Mouse (Mus musculus): ENCODE data around the gene Hoxd9.

Hoxd9 gene

GRCm38 (mm10) chr2:74668370-74669229 is 28.9 kb upstream of the Hoxd9 start:
- no peak for DNase-seq (ENCODE audit: inconsistent ontology term)

DNA sequence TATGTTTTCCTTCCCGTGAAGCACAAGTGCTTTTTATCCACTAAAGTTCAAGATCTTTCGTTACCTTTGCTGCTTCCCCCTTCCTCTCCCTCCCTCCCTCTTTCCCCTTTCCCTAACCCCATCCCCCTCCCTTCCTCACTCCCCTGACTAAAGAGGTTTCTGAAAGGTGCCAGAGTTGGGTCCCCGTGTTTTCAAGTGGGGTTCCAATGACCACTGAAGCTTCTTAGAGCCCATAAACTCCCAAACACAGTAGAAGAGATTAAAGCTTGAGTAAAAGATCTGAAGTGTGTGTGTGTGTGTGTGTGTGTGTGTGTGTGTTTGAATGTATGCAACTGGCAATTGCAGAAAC is 28.3 kb upstream of the Hoxd9 start:
- no peak for DNase-seq (ENCODE audit: inconsistent ontology term)

GRCm38 (mm10) chr2:74669650-74670235 is 27.8 kb upstream of the Hoxd9 start:
- DNase-seq (ENCODE audit: inconsistent ontology term), result no peak

DNA sequence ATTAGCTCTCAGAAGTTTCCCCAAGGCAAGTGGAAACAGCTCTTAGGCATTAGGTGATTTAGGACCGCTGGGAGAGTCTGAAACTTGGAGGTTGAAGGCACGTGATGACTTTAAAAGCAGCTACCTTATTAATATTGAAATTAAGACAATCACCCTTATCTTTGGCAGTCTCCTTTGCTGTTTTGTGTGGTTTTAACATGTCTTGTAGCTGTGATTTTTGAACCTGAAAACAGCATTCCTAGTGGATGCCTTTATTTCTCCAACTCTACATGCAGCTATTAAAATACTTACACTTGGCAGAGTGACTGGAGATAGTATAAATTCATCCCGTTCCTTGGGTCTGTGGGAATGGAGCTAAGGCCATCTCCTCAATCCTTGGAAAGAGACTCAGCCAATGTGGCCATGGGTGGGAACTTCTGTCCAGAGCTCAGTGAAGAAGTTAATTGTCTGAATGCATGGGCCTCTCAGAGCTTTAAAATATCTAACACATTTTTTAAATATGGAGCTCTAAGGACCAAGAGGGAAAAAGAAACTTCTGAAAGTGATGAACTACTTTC is 26.8 kb upstream of the Hoxd9 start:
- no peak for DNase-seq (ENCODE audit: inconsistent ontology term)

DNA sequence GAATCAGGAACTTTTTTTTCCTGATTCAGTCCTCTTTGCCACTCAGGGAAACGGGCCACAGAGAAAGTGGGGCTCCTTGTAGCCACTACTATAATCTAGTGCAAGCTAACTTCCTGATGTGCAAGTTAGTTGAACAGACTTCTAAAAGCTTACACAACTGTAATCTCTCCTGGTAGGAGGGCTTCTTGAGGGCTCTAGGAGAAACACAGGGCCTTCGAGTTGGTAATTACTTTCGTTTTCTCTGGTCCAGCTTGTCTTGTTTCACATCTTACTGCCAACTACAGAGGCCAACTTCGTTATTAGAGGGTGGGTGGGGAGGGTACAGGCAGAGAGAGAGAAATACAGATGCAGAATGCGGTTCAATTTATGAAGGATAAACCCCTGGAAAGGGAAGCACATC is 25.7 kb upstream of the Hoxd9 start:
- no peak for DNase-seq (ENCODE audit: inconsistent ontology term)

DNA sequence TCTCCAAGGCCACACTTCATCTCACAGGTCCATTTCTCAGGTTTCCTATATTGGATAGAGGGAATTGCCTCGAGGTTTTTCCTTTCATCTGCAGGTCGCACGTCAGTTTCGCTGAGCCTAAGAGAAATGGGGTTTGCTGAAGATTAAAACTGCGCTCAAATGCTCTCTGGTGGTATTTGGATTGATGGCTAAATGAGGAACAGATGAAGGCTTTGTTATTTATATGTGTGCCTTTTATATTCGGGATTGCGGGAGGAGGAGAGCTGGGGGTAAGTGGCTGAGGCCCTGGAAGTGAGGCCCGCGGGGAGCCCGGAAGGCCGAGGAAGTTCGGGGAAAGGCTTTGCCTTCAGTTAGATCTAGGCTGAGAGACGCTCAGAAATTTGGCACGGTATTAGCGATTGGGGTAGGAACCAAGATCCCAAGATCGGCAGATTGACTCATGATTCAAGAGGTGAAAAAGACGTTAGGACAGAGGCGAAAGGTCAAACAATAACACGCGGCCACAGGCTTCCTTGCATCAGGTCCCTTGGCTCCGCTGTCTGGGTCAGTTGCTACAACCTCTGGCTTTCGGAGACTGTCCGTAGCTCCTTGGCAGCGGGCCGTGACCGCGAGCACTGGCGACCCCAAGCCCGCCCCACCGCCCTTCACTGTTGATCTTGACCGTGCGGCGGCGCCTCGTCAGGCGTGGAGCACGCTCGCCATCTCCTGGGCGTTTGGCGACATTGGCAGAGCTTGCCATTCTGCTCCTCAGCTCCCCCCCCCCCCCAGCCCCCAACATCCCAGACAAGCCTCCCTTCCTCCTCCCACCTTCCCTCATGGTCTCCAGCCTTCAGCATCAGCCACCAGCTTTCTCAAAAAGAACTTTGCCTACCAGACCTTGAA is 24.8 kb upstream of the Hoxd9 start:
- no peak for DNase-seq (ENCODE audit: inconsistent ontology term)

GRCm38 (mm10) chr2:74673835-74674425 is 23.6 kb upstream of the Hoxd9 start:
- DNase-seq (ENCODE audit: inconsistent ontology term), result no peak

DNA sequence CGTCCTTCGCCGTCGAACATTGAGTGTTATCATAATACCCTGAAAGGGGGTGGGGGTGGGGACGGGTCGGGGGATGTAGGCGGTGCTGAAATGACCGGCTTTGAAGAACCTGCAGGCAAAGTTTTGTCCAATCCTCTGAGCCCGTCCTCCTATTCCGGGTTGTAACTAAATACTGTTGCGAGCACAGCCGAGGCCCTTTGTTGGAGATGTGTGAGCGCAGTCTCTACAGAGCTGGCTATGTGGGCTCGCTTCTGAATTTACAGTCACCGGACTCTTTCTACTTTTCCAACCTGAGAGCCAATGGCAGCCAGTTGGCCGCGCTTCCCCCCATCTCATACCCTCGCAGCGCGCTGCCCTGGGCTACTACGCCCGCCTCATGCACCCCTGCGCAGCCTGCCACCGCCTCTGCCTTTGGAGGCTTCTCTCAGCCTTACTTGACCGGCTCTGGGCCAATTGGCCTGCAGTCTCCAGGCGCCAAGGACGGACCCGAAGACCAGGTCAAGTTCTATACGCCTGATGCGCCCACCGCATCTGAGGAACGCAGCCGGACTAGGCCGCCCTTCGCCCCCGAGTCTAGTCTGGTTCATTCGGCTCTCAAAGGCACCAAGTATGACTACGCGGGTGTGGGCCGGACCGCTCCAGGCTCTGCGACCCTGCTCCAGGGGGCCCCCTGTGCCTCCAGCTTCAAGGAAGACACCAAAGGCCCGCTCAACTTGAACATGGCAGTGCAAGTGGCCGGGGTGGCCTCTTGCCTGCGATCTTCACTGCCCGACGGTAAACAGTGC is 22.5 kb upstream of the Hoxd9 start, which contains the start of gene Hoxd12:
Gene Hoxd12, plus strand, starts transcription at position 133 of the 785 bp plus-strand sequence.
- no peak for DNase-seq (ENCODE audit: inconsistent ontology term)

DNA sequence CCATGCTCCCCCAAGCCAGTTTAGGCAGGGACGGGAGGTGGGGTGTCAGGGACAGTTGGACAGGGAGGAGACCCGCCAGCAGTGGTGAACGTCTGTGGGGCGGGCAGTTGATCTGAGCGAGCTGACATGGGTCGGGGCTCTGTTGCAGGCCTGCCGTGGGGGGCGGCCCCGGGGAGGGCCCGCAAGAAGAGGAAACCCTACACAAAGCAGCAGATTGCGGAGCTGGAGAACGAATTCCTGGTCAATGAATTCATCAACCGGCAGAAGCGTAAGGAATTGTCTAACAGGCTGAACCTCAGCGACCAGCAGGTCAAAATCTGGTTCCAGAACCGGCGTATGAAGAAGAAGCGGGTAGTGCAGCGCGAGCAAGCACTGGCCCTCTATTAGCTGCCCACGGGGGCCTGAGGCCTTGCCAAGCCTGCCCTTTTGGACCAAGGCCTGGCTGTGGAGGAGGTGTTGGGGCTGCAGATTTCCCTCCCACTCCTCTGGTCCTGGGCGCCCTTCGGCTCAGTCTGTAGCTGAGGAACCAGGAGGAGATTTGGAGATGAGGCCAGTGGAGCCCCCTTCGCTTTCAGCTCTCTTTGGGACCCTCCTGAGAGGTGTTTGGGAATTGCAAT is 21.8 kb upstream of the Hoxd9 start:
- DNase-seq (ENCODE audit: inconsistent ontology term), result no peak

DNA sequence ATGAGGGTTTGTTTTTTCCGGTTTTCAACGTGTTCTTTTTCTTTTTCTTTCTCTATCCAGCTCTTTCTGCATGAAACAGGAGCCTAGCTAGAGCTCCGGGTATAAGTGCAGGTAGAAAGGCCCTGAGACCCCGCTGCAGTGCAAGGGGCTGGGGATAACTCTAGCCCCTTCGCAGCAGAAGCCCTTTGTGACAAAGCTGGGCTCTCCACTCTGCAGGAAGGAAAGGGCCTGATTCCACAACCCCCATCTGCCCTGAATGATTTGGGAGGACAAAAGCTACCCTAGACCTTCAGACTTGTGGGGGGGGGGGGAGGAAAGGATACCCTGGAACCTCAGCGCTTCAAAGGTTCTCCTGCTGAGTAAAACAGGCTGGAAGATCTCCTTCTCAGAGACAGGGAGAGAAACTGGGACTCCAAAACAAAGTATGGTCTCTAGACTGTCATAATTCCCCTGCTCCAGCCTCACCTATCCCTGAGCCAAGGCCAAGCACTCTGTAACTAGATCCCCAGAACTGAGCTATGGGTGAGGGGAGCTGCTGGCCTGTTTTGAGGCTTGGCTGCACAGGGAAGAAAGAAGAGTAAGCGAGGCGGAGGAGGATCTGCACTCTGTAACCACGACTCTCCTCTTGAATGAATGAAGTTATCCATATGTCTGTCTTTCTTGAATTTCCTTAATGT is 21.0 kb upstream of the Hoxd9 start:
- no peak for DNase-seq (ENCODE audit: inconsistent ontology term)

- no peak for DNase-seq (ENCODE audit: inconsistent ontology term)
These were observed 20.4 kb upstream of the Hoxd9 start for GRCm38 (mm10) chr2:74677106-74677505.

- DNase-seq (ENCODE audit: inconsistent ontology term), result no peak
These were observed 18.5 kb upstream of the Hoxd9 start, which contains the start of gene Hoxd11 for GRCm38 (mm10) chr2:74678891-74679595. TSS of gene Hoxd11 (plus strand) at chr2:74679557.

GRCm38 (mm10) chr2:74679596-74679971 is 17.9 kb upstream of the Hoxd9 start:
- no peak for DNase-seq (ENCODE audit: inconsistent ontology term)

- no peak for DNase-seq (ENCODE audit: inconsistent ontology term)
These were observed 17.5 kb upstream of the Hoxd9 start for GRCm38 (mm10) chr2:74679980-74680379.

- DNase-seq (ENCODE audit: inconsistent ontology term), result no peak
These were observed 16.7 kb upstream of the Hoxd9 start for GRCm38 (mm10) chr2:74680561-74681398.

DNA sequence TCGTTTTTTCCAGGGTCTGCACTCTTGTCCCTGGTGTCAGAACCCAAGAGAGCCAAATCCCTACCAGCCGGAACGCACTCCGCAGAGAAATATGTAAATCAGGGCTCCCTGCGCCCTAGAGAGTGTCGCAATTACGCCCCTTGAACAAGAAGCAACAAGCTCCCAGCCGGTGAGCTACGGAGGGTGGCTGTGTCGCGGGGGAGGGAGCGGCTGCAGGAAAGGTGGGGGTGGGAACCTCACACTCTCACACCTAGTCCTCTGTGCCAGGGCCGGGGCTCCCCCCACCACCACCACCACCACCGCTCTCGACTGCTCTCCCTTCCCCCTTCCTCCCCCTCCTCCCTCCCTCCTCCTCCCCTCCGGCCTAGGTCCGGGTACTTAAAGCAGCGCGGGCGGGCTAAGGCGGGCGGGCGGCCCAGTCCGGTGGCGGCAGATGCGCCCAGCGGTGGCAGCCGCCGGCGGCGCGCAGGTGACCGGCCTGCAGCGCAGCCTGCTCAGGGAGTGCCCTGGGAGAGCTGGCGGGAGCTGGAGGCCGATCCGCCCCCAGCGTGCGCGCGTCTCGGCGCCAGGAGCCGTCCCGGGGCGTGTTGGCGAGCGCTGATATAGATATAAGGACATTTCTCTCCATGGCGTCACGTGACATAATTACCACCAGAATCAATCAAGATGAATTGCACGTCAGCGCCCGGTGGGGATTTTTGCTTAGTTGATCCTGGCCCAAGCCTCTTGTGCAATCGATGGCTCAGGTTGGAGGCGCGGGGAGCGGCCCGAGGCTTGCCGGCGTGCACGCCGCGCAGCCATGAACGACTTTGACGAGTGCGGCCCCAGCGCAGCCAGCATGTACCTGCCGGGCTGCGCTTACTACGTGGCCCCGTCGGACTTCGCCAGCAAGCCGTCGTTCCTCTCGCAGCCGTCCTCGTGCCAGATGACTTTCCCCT is 15.7 kb upstream of the Hoxd9 start:
- no peak for DNase-seq (ENCODE audit: inconsistent ontology term)

DNA sequence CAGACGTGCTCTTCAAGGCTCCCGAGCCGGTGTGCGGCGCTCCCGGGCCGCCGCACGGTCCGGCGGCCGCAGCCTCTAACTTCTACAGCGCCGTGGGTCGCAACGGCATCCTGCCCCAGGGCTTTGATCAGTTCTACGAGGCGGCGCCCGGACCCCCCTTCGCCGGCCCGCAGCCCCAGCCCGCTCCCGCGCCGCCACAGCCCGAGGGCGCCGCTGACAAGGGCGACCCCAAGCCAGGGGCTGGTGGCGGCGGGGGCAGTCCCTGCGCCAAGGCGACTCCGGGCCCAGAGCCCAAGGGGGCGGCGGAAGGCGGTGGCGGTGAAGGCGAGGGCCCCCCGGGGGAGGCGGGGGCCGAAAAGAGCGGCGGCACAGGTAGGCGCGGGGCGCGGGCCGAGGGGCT is 14.7 kb upstream of the Hoxd9 start:
- no peak for DNase-seq (ENCODE audit: inconsistent ontology term)
